Mouse (Mus musculus) lung, postnatal 4 days (tissue): ENCODE data around the gene Gm7544.
"Not testable (repeated sequence)": the region's sequence is repeated elsewhere in the genome, so short reads cannot be mapped to it uniquely, and the experiment has no call there.

Source experiments
- DNase-seq, 2 experiments: peaks; one replicate each; pipeline ENCODE4 v3.0.0; 2021

Gene Gm7544

DNA sequence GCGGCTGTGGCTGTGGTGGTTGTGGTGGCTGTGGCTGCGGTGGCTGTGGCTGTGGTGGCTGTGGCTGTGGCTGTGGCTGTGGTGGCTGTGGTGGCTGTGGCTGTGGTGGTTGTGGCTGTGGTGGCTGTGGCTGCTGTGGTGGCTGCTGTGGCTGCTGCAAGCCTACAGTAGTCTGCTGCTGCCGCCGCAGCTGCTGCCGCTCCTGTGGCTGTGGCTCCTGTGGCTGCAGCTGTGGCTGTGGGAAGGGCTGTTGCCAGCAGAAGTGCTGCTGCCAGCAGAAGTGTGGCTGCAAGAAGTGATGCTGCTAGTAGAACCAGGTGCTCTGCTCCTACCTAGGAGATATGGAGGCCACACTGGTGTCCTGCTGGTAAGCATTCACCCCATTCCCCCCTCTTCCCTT, 42.4 kb downstream of the Gm7544 start:
- DNase-seq, result not testable (repeated sequence)

DNA sequence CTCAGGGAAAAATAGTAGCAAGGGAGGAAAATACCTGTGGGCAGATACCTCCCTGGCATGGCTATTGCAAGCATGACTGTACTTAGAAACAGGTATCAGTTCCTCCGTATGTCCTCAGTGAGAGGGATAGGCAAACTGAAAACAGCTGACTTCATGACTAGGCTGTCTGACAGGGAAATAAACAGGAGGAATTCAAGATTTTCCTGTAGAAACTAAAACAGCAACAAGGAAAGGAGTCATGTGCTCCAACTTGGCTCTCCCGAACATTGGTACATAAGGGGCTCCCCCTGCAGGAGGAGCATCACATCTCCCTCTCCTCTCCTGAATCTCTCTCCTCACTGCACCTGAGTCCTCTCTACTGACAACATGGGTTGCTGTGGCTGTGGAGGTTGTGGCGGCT, 42.8 kb downstream of the Gm7544 start, which contains the start of gene A030005L19Rik:
TSS of gene A030005L19Rik (plus strand) at position 301 of the 400 bp plus-strand sequence.
- DNase-seq, result no peak

DNA sequence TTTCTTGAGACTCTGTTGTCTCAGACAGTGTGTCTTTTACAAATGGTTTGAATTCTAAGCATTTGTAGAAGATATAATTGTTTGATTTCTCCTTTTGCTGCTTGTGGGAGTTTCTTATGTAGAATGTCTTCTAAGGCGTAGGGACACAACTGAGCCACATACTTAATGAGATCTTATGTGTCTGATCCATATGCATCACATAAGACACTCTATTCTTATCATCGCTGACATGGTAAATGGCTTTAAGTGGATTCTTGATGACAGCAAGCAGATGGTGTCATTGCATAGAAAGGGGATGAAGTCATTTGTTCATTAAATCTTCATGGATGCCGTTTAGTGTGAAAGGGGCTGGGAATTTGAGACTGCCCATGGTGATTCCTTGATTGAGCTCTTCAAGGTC, 49.9 kb downstream of the Gm7544 start:
- no peak for DNase-seq
